Mouse (Mus musculus) heart, postnatal 0 days (tissue): ENCODE data around the gene Prim2.

ENCODE experiments used
- CTCF ChIP-seq: IDR thresholded peaks from 2 replicates; pipeline ENCODE4 v1.5.1; 2016; ENCODE audit warnings: antibody characterized with exemption, control low read depth, low read depth
- EP300 ChIP-seq: IDR thresholded peaks from 2 replicates; pipeline ENCODE4 v1.6.1; 2016; ENCODE audit warnings: antibody characterized with exemption, low read depth

GRCm38 (mm10) chr1:33511310-33511709 is 158.3 kb downstream of the Prim2 start:
- TF ChIP-seq CTCF (no peak), EP300 (no peak)
